Mouse (Mus musculus) C2C12 (cell line): ENCODE measurements around the gene 2610507B11Rik.

Source experiments
- CTCF ChIP-seq: IDR thresholded peaks from one replicate; pipeline ENCODE4 v1.5.1; 2011; ENCODE audit not compliant: control insufficient read depth, insufficient read depth, insufficient read length
- USF1 ChIP-seq: IDR thresholded peaks from one replicate; pipeline ENCODE4 v1.6.1; 2011; ENCODE audit warnings: low read depth, mild to moderate bottlenecking, control low read depth, moderate library complexity

GRCm38 (mm10) chr11:78324965-78325364, 63.4 kb downstream of the 2610507B11Rik start:
- TF ChIP-seq CTCF (no peak), USF1 (no peak)
